Mouse (Mus musculus): ENCODE results near the gene Srgap3.

DNA sequence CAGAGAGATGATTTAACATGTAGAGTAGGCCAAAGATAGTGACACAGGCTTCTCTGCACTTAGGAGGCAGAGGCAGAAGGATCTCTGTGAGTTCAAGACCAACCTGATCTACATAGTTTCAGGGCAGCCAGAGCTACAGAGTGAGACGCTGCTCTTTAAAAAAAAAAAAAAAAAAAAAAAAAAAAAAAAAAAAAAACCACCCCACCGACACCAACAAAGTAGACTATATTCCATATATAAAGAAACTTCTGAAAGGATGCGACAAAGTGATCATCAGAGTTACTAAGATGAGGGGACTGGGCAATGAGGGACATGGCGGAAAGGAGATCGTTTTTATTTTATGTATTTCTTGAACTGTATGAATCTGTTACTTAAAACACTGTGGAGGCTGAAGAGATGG lies 252.6 kb downstream of the Srgap3 start:
- TF ChIP-seq CTCF (IDR thresholded peaks at IDR 0.05) (no peak), EP300 (IDR thresholded peaks at IDR 0.05) (no peak)

All from lung, postnatal 0 days (tissue).